Mouse (Mus musculus) bone marrow, adult 2 months (tissue): ENCODE results near the gene 6030498E09Rik. TPM values are rescaled to one million over a fixed set of nuclear protein-coding genes. Genes with fewer than 3 reads are reported as not detected.

Experiments used
- H3K27ac ChIP-seq: fragments of 200-500 bp; 2 replicates; pipeline ENCODE4 v1.5.1; 2012; ENCODE audit warnings: low read depth, mild to moderate bottlenecking, control low read depth, inconsistent platforms, low read length; ENCODE audit not compliant: control insufficient read depth, poor library complexity, insufficient read depth
- H3K4me1 ChIP-seq: fragments of 200-500 bp; 2 replicates; pipeline ENCODE4 v1.6.1; 2011; ENCODE audit warnings: low read length; ENCODE audit not compliant: control insufficient read depth, insufficient read depth
- H3K4me3 ChIP-seq: fragments of 200-500 bp; replicated peaks from 2 replicates; pipeline ENCODE3; 2011; ENCODE audit warnings: mild to moderate bottlenecking, low read depth, low read length, control low read depth; ENCODE audit not compliant: control insufficient read depth
- CTCF ChIP-seq: fragments of 200-500 bp; IDR thresholded peaks from 2 replicates; pipeline ENCODE4 v1.5.1; 2011; ENCODE audit warnings: low read length, control low read depth; ENCODE audit not compliant: control insufficient read depth, insufficient read depth
- POLR2A ChIP-seq: fragments of 200-500 bp; IDR thresholded peaks from 2 replicates; pipeline ENCODE4 v1.6.1; 2011; ENCODE audit warnings: low read depth, mild to moderate bottlenecking, control low read depth, low read length, borderline replicate concordance; ENCODE audit not compliant: control insufficient read depth
- WGBS: fragments of 180-500 bp; shearing (Covaris S2); methylation state at CpG from one replicate; pipeline ENCODE4 v1.1.7; 2018; 5-methylcytosine and 5-hydroxymethylcytosine counted together
- polyA plus RNA-seq: library from polyadenylated mRNA; stranded (reverse); fragments of >200 nt; gene quantifications from 2 replicates; pipeline ENCODE4 v1.2.4, GENCODE M21; 2011; ENCODE audit warnings: low replicate concordance; ENCODE audit not compliant: missing spikeins, insufficient read depth, insufficient read length

6030498E09Rik gene
- polyA plus RNA-seq = not detected in 2 replicates

DNA sequence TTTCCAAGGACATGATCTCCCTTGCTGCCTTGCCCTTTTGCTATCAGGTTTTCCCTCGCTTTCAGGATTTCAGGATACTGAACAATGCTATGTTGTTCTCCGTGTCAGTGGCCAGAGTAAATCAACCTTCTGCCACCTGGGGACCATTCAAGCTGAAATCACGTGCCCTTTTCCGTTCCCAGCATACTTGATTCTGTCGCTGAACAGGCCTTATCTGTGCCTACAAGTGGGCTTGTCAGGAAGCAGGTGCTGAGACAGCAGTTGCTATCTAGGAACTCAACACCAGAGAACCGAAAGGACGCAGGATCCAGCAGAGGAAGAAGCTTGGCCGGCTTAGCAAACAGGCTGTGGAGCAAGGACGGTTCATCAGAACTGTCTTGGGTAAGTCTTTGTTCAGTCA is at the start of gene 6030498E09Rik:
Gene 6030498E09Rik (plus strand): TSS at position 194 of the 400 bp plus-strand sequence.
- H3K27ac ChIP-seq = no peak within 1 kb of the TSS
- 23% methylated on average over 9 of the region's 9 CpGs for WGBS
- TF ChIP-seq POLR2A (no peak), CTCF (no peak)
- H3K4me1 ChIP-seq = no peaks in the 10 kb centered on the region
- no peak within 1 kb of the TSS for H3K4me3 ChIP-seq

DNA sequence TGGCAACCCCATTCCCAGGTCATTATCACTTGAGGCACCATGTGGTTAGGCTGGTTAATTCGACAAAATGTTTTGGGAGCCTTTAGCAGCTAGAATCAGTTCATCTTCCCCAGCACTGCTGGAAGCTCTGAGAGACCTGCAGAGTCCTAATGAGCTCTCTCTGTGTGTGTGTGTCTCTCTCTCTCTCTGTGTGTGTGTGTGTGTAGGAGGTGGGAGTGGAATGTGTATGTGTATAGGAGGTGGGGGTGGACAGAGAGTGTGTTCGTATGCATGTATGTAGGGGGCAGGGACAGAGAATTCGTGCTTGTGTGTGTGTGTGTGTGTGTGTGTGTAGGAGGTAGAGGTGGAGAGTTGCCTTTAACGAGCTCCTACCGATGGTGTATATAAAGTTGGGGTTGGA is 42.4 kb upstream of the 6030498E09Rik start:
- Histone ChIP-seq H3K27ac (no peak overlapping the region), H3K4me3 (no peak overlapping the region), H3K4me1 (no peaks in the 10 kb centered on the region)
- no peak for TF ChIP-seq POLR2A
- no peak for TF ChIP-seq CTCF
- 78% methylated on average over 5 of the region's 5 CpGs for WGBS

GRCm38 (mm10) chrX:38730639-38731038 is 41.8 kb upstream of the 6030498E09Rik start:
- no peak for TF ChIP-seq CTCF
- no peak for TF ChIP-seq POLR2A
- no peaks in the 10 kb centered on the region for H3K4me1 ChIP-seq
- 78% methylated on average over 2 of the region's 2 CpGs for WGBS
- H3K4me3 ChIP-seq = no peak overlapping the region
- H3K27ac ChIP-seq = no peak overlapping the region

GRCm38 (mm10) chrX:38733683-38734082 is 38.8 kb upstream of the 6030498E09Rik start:
- H3K4me1 ChIP-seq = no peaks in the 10 kb centered on the region
- H3K27ac ChIP-seq = no peak overlapping the region
- no peak overlapping the region for H3K4me3 ChIP-seq
- WGBS = 88% methylated on average over 5 of the region's 5 CpGs
- no peak for TF ChIP-seq CTCF
- TF ChIP-seq POLR2A = no peak

DNA sequence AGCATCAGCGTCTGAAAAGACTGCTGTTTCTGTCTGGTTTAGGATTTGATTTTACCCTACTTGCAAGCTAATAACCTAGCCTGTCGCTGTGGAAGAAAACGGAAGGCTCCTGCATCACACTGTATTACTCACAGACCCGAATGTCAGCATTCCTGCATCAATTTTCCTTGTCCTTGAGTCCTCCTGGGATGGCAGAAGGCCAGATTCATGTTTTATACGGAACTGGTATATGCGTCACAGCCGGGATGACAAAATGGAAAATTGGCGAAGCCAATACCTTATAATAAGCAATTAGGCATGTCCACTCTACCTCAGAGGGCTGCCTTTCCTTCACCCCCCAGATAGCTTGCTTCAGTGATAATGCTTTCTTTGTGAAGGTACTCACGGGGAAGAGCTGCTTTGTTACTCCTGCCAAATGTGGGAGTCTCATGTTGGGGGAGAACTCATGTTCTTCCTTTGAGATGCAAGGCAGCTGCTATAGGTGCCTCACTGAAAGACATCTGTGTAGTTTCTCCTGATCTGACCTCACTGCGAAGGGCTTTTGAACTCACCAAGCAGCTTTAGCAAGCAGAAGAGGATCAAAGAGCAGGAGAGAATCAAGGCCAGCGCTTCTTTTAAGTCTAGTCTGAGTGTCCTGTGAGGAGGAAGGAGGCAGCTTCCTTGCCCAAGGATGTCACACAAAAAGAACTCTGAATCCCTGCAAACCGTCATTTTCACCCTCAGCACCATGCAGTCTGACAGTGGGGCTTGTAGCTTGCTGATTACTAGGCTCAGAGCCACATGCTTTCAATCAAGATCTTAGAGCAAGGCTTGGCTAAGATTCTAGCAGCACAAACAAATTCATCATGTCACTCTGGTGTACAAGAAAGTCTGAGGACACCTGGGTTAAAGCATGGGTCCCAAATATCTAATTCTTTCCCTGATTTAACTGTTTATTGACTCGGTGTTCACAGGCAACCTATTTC is 37.3 kb upstream of the 6030498E09Rik start:
- 78% methylated on average over 13 of the region's 13 CpGs for WGBS
- H3K27ac ChIP-seq = no peak overlapping the region
- H3K4me1 ChIP-seq = no peaks in the 10 kb centered on the region
- TF ChIP-seq CTCF (no peak), POLR2A (no peak)
- H3K4me3 ChIP-seq = no peak overlapping the region

GRCm38 (mm10) chrX:38771453-38771852 is 1.0 kb upstream of the 6030498E09Rik start:
- no peak for TF ChIP-seq POLR2A
- TF ChIP-seq CTCF = no peak

DNA sequence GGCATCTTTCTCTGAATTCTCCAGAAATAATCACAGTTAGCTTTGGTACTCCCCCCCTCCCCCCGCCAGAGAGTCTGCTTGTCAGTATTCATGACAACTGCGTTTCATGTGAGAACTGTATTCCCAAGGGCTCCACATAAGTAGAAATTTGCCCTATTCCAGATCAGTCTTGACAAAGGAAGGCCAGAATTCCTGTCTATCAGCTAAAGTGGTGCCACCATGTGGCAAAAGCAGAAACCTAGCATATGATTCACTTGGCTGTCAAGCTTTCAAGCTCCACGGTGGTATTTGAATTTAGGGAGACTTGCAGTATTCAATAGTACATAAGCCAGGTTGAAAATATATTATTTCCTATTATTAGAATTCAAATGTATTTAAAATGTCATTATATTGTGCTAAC is 585 bp upstream of the 6030498E09Rik start:
- Histone ChIP-seq H3K4me1 (no peaks in the 10 kb centered on the region), H3K4me3 (no peak overlapping the region), H3K27ac (no peak overlapping the region)
- TF ChIP-seq CTCF (no peak), POLR2A (no peak)
- 34% methylated on average over 3 of the region's 3 CpGs for WGBS

More at GRCm38 (mm10) chrX:38771453-38771852, 1.0 kb upstream of the 6030498E09Rik start:
- no peak overlapping the region for H3K27ac ChIP-seq
- H3K4me1 ChIP-seq = no peaks in the 10 kb centered on the region
- 63% methylated on average over 2 of the region's 2 CpGs for WGBS
- no peak overlapping the region for H3K4me3 ChIP-seq

DNA sequence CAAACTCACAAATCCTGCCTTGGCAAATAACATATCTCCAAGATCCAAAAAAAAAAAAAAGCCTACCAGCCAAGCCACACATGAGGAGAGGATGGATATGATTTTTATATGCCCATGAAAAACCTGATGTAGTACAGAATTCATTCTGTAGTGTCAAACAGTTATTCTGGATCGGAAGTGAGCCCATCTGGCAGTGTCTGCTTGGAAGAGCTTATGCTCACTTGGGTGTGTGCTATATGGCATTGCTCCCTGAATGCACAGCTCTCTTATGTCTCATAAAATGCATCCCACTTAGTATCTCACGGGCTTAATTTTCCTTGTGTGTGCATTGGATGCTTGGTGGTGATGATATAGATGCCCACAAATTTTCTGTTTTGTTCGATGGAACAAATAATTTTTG is 21.9 kb downstream of the 6030498E09Rik start:
- WGBS = 81% methylated on average over 3 of the region's 3 CpGs
- Histone ChIP-seq H3K4me3 (no peak overlapping the region), H3K27ac (no peak overlapping the region), H3K4me1 (no peaks in the 10 kb centered on the region)
- TF ChIP-seq CTCF = no peak
- no peak for TF ChIP-seq POLR2A
